Mouse (Mus musculus) heart, postnatal 0 days (tissue): Measurements from ENCODE around the gene Ddrgk1. TPM values are rescaled to one million over a fixed set of nuclear protein-coding genes. Genes with fewer than 3 reads are reported as not detected.
A peak's percentile ranks its signal among the peaks of the same experiment; 100 is the strongest.

Experiments
- ATAC-seq: fragments of 200-750 bp; cut with Nextera tagmentation; 2 replicates; pipeline ENCODE4 v1.8.0; 2017; ENCODE audit warnings: low read depth, moderate number of reproducible peaks, moderate library complexity; ENCODE audit not compliant: insufficient read depth
- DNase-seq: peaks from one replicate; pipeline ENCODE4 v3.0.0-alpha.2; 2016; ENCODE audit warnings: low spot score
- H3K27ac ChIP-seq: fragments of 300-500 bp; sonication (generic); 2 replicates; pipeline ENCODE4 v1.5.1; 2014; ENCODE audit warnings: low read depth, mild to moderate bottlenecking
- H3K27me3 ChIP-seq: fragments of 300-500 bp; sonication (generic); 2 replicates; pipeline ENCODE4 v1.6.1; 2014; ENCODE audit warnings: low read length, mixed read lengths; ENCODE audit not compliant: control insufficient read depth, insufficient read depth
- H3K36me3 ChIP-seq: fragments of 300-500 bp; sonication (generic); replicated peaks from 2 replicates; pipeline ENCODE4 v1.6.1; 2014; ENCODE audit warnings: low read length, mixed read lengths; ENCODE audit not compliant: control insufficient read depth, insufficient read depth
- H3K4me1 ChIP-seq: fragments of 300-500 bp; sonication (generic); 2 replicates; pipeline ENCODE4 v1.6.1; 2014; ENCODE audit warnings: antibody characterized with exemption; ENCODE audit not compliant: control insufficient read depth, insufficient read depth
- H3K4me2 ChIP-seq: fragments of 300-500 bp; sonication (generic); 2 replicates; pipeline ENCODE4 v1.6.1; 2014; ENCODE audit warnings: low read depth, mild to moderate bottlenecking, low read length, moderate library complexity
- H3K4me3 ChIP-seq: fragments of 300-500 bp; sonication (generic); 2 replicates; pipeline ENCODE4 v1.5.1; 2014; ENCODE audit warnings: low read depth, low read length
- H3K9ac ChIP-seq: fragments of 300-500 bp; sonication (generic); replicated peaks from 2 replicates; pipeline ENCODE4 v1.6.1; 2014; ENCODE audit warnings: low read depth, low read length, mixed read lengths
- H3K9me3 ChIP-seq: fragments of 300-500 bp; sonication (generic); replicated peaks from 2 replicates; pipeline ENCODE4 v1.6.1; 2016; ENCODE audit warnings: low read length; ENCODE audit not compliant: control insufficient read depth
- CTCF ChIP-seq: IDR thresholded peaks from 2 replicates; pipeline ENCODE4 v1.5.1; 2016; ENCODE audit warnings: antibody characterized with exemption, control low read depth, low read depth
- EP300 ChIP-seq: IDR thresholded peaks from 2 replicates; pipeline ENCODE4 v1.6.1; 2016; ENCODE audit warnings: antibody characterized with exemption, low read depth
- WGBS: fragments of 180-500 bp; shearing (Covaris S2); extraction: QIAGEN DNeasy Blood & Tissue Kit; methylation state at CpG from one replicate; pipeline ENCODE4 v1.1.7; 2014; 5-methylcytosine and 5-hydroxymethylcytosine counted together
- polyA plus RNA-seq: library from polyadenylated mRNA; unstranded; fragments of >200 nt; fragmentation: Nextera tagmentation; extraction: Ambion mirVana; gene quantifications from 2 replicates; pipeline ENCODE4 v1.2.1, GENCODE M21; 2015
- total RNA-seq: library from RNA; depleted of rRNA; stranded (reverse); fragments of >200 nt; gene quantifications from 2 replicates; pipeline ENCODE4 v1.2.3, GENCODE M21; 2014; ENCODE audit warnings: low replicate concordance

The Ddrgk1 gene
- total and polyA plus RNA-seq, 2 experiments from 2014 or later: 29.4 to 63.7 TPM

DNA sequence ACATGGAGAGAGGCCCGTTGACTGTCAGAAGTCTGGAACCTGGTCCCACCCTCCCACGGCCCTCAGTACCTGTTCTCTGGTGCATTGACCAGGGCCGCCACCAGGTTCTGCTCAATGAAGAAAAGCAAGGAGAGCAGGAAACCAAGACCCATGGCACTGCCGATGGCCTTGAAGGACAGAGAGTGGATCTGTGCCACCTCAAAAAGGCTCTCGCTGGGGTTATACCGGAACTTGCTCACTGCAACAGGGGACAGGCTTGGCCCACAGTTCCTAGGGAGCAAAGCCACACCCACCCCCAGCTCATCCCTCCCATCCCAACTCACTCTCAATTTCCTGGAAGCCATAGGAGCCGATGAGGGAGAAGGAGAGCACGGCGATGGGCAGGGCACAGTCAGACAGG, 21.0 kb upstream of the Ddrgk1 start:
- H3K9me3 ChIP-seq: no peaks in the 10 kb centered on the region
- H3K4me1 ChIP-seq: no peaks in the 10 kb centered on the region
- peaks cover 30% of the 10 kb centered on the region for H3K36me3 ChIP-seq
- no peak for TF ChIP-seq CTCF
- TF ChIP-seq EP300: no peak
- H3K27me3 ChIP-seq: no peaks in the 10 kb centered on the region
- DNase-seq (no peak), ATAC-seq (no peak)
- H3K27ac ChIP-seq: no peak overlapping the region
- no peak overlapping the region for H3K4me3 ChIP-seq
- H3K4me2 ChIP-seq: no peak overlapping the region
- H3K9ac ChIP-seq: no peak overlapping the region
- WGBS: 78% methylated on average over 9 of the region's 9 CpGs

DNA sequence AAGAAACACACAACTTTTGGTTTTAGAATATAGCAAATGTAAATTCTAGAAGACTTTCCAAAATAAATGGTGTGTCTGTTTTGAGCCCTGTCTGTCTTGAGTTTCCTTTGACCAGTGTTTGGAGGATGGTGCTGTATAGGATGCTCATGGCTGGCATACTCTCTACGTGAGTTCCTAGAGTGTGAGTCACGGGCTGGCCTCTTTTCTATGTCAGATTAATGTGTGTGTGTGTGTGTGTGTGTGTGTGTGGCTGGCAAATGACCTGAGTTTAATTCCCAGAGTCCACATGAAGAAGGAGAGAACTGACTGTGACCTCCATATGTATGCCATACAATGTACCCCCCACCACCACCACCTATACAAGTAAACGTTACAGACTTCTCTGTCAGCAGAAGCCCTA, 17.1 kb upstream of the Ddrgk1 start:
- Histone ChIP-seq H3K27me3 (no peaks in the 10 kb centered on the region), H3K36me3 (peaks cover 69% of the 10 kb centered on the region), H3K4me1 (no peaks in the 10 kb centered on the region), H3K9ac (no peak overlapping the region), H3K9me3 (no peaks in the 10 kb centered on the region), H3K4me3 (no peak overlapping the region), H3K4me2 (no peak overlapping the region), H3K27ac (no peak overlapping the region)
- ATAC-seq: no peak
- 70% methylated on average over 3 of the region's 3 CpGs for WGBS
- no peak for DNase-seq
- TF ChIP-seq EP300 (no peak), CTCF (no peak)

DNA sequence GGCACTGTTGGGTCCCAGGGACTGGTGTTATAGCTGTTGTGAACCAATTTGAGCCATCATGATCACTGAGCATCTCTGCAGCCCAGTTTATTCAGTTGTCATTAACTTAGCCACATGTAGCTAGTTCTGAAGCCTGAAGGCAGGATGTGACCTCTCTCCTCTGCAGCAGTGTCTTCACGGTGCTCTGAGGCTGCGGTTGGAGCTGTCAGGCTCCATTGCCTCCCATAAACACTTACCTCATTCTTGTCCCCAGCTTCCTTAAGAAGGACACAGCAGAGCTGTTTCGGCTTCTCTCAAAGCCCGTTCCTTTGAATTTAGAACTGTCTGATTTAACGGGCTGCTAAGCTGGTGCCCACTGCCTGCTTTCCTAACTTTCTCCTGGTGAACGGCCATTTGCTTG, 15.4 kb upstream of the Ddrgk1 start:
- H3K9me3 ChIP-seq: no peaks in the 10 kb centered on the region
- H3K27ac ChIP-seq: no peak overlapping the region

DNA sequence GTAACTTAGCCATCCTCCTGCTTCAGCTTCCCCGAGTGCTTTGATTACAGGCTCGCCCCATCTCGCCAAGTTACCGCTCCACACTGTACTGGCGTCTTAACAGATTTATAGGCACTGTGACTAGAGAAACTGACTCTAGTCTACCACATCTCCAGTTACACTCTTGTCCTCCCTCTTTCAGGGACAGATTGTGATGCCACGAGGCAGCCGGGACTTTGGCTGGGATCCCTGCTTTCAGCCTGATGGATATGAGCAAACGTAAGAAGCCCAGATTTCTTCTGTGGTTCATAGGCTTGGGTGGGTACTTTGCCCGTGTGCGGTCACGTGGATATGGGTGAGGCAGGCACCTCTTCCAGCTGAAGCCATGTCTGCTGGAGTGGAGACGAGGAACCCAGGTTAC, 14.7 kb upstream of the Ddrgk1 start:
- Histone ChIP-seq H3K27me3 (no peaks in the 10 kb centered on the region), H3K4me1 (no peaks in the 10 kb centered on the region), H3K36me3 (peaks cover 93% of the 10 kb centered on the region), H3K9me3 (no peaks in the 10 kb centered on the region), H3K4me2 (no peak overlapping the region), H3K27ac (no peak overlapping the region), H3K9ac (no peak overlapping the region), H3K4me3 (no peak overlapping the region)
- ATAC-seq (no peak), DNase-seq (no peak)
- TF ChIP-seq EP300 (no peak), CTCF (no peak)
- WGBS: 94% methylated on average over 12 of the region's 12 CpGs

More for the DNA sequence above, 15.4 kb upstream of the Ddrgk1 start:
- no peak overlapping the region for H3K4me2 ChIP-seq
- H3K36me3 ChIP-seq: peaks cover 85% of the 10 kb centered on the region
- H3K4me3 ChIP-seq: no peak overlapping the region
- DNase-seq (no peak), ATAC-seq (no peak)
- H3K27me3 ChIP-seq: no peaks in the 10 kb centered on the region
- H3K4me1 ChIP-seq: no peaks in the 10 kb centered on the region
- no peak for TF ChIP-seq EP300
- H3K9ac ChIP-seq: no peak overlapping the region
- WGBS: 94% methylated on average over 6 of the region's 6 CpGs

DNA sequence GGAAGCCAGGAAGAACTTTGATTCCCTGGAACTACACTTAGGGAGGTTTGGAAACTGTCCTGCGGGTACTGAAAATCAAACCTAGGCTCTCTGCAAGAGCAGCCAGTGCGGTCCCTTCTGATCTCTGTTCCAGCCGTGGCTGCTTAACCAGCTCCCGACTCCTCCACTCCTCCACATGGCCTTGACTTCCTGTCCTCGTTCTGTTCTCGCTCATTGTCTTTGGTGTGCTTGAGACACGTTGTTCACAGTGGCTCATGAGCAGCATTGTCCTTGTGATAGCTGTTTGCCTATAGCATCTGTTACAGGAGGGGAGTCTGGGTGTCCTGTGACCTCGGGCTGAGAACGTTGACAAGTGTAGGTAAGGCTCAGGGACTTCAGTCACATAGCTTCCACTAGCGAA, 12.8 kb upstream of the Ddrgk1 start:
- Histone ChIP-seq H3K4me2 (no peak overlapping the region), H3K4me1 (no peaks in the 10 kb centered on the region), H3K36me3 (peaks cover 94% of the 10 kb centered on the region), H3K27ac (no peak overlapping the region), H3K9ac (no peak overlapping the region), H3K4me3 (no peak overlapping the region), H3K9me3 (no peaks in the 10 kb centered on the region), H3K27me3 (no peaks in the 10 kb centered on the region)
- 65% methylated on average over 10 of the region's 10 CpGs for WGBS
- no peak for DNase-seq
- no peak for ATAC-seq
- TF ChIP-seq CTCF: no peak
- TF ChIP-seq EP300: no peak

DNA sequence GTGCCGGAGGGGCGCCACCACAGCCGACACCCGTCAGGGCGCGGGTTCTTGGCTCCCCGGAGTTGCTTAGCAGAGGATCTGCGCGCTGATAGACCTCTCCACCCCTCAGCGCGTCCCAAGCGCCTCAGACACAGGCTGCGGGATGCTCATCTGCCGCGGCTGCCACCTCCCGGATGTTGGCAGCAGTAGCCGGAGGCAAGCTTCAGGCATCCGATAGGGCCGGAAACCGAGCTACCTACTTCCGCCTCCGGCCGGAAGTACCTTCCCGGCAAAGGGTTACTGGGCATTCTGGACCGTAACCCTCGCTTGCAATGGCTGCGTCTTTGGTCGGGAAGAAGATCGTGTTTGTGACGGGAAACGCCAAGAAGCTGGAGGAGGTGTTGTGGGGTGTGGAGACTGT, 3.1 kb upstream of the Ddrgk1 start, which contains the start of gene Itpa:
Gene Itpa, plus strand, starts transcription at position 52 of the 400 bp plus-strand sequence.
- H3K27me3 ChIP-seq: no peaks in the 10 kb centered on the region
- H3K4me2 ChIP-seq: peak within 1 kb of the TSS; percentile 79
- H3K36me3 ChIP-seq: peaks cover 12% of the 10 kb centered on the region
- TF ChIP-seq EP300 (peak; percentile 74; the same call in 1 of the 2 replicates), CTCF (peak; percentile 53)
- peak within 1 kb of the TSS; percentile 44 for H3K9ac ChIP-seq
- WGBS: under 1% methylated on average over 31 of the region's 31 CpGs
- no peaks in the 10 kb centered on the region for H3K9me3 ChIP-seq
- ATAC-seq: peak; percentile 45
- peak; percentile 77 for DNase-seq
- peak within 1 kb of the TSS; percentile 61 for H3K4me3 ChIP-seq
- peaks cover 14% of the 10 kb centered on the region for H3K4me1 ChIP-seq
- peak within 1 kb of the TSS; percentile 68 for H3K27ac ChIP-seq
